Mouse (Mus musculus) stomach, embryonic 14.5 days (tissue): ENCODE data around the gene Ak5. TPM values are rescaled to one million over a fixed set of nuclear protein-coding genes. Genes with fewer than 3 reads are reported as not detected.
"Not testable (repeated sequence)": the region's sequence is repeated elsewhere in the genome, so short reads cannot be mapped to it uniquely, and the experiment has no call there.

Experiments
- ATAC-seq: fragments of 200-750 bp; cut with Nextera tagmentation; 2 replicates; pipeline ENCODE4 v1.8.0; 2017; ENCODE audit warnings: low read depth, moderate TSS enrichment; ENCODE audit not compliant: insufficient number of reproducible peaks, insufficient read depth, low FRiP score
- H3K27ac ChIP-seq: fragments of 300-500 bp; sonication (generic); 2 replicates; pipeline ENCODE4 v1.5.1; 2014; ENCODE audit warnings: mild to moderate bottlenecking, low read length, moderate library complexity, mixed read lengths
- H3K27me3 ChIP-seq: fragments of 300-500 bp; sonication (generic); 2 replicates; pipeline ENCODE4 v1.6.1; 2014; ENCODE audit warnings: low read length, control low read depth, mixed read lengths; ENCODE audit not compliant: control insufficient read depth, insufficient read depth
- H3K36me3 ChIP-seq: fragments of 300-500 bp; sonication (generic); 2 replicates; pipeline ENCODE4 v1.6.1; 2014; ENCODE audit warnings: mild to moderate bottlenecking, control low read depth, low read length, moderate library complexity, mixed read lengths; ENCODE audit not compliant: control insufficient read depth, insufficient read depth
- H3K4me1 ChIP-seq: fragments of 300-500 bp; sonication (generic); 2 replicates; pipeline ENCODE4 v1.6.1; 2014; ENCODE audit warnings: low read length, control low read depth, mixed read lengths; ENCODE audit not compliant: control insufficient read depth, insufficient read depth
- H3K4me2 ChIP-seq: fragments of 300-500 bp; sonication (generic); replicated peaks from 2 replicates; pipeline ENCODE4 v1.6.1; 2014; ENCODE audit warnings: low read depth, low read length, control low read depth
- H3K4me3 ChIP-seq: fragments of 300-500 bp; sonication (generic); 2 replicates; pipeline ENCODE4 v1.5.1; 2014; ENCODE audit warnings: low read depth, low read length, control low read depth
- H3K9ac ChIP-seq: fragments of 300-500 bp; sonication (generic); replicated peaks from 2 replicates; pipeline ENCODE4 v1.6.1; 2014; ENCODE audit warnings: low read depth, mild to moderate bottlenecking, control low read depth, low read length, moderate library complexity, mixed read lengths
- H3K9me3 ChIP-seq: fragments of 300-500 bp; sonication (generic); 2 replicates; pipeline ENCODE4 v1.6.1; 2016; ENCODE audit warnings: low read depth, low read length, control low read depth; ENCODE audit not compliant: control insufficient read depth
- WGBS: fragments of 180-500 bp; shearing (Covaris S2); extraction: QIAGEN DNeasy Blood & Tissue Kit; methylation state at CpG from one replicate; pipeline ENCODE4 v1.1.7; 2014; 5-methylcytosine and 5-hydroxymethylcytosine counted together
- polyA plus RNA-seq: library from polyadenylated mRNA; unstranded; fragments of >200 nt; fragmentation: Nextera tagmentation; extraction: Ambion mirVana; gene quantifications from 2 replicates; pipeline ENCODE4 v1.2.1, GENCODE M21; 2014

Ak5 gene
- polyA plus RNA-seq, 1 experiment from 2014 or later, result 8.1 TPM

- WGBS, result 62% methylated on average over 5 of the region's 5 CpGs
- Histone ChIP-seq H3K4me3 (no peak overlapping the region), H3K9me3 (no peaks in the 10 kb centered on the region), H3K9ac (no peak overlapping the region), H3K27me3 (no peaks in the 10 kb centered on the region), H3K27ac (no peak overlapping the region), H3K4me2 (no peak overlapping the region), H3K36me3 (no peaks in the 10 kb centered on the region), H3K4me1 (no peaks in the 10 kb centered on the region)
- ATAC-seq, result no peak
These were observed 59.1 kb downstream of the Ak5 start for GRCm38 (mm10) chr3:152609076-152609475.

GRCm38 (mm10) chr3:152605849-152606248 lies 62.3 kb downstream of the Ak5 start:
- Histone ChIP-seq H3K4me3 (no peak overlapping the region), H3K27me3 (no peaks in the 10 kb centered on the region), H3K36me3 (no peaks in the 10 kb centered on the region), H3K9me3 (no peaks in the 10 kb centered on the region), H3K4me1 (no peaks in the 10 kb centered on the region), H3K27ac (no peak overlapping the region), H3K9ac (no peak overlapping the region), H3K4me2 (no peak overlapping the region)
- ATAC-seq, result no peak
- WGBS, result 63% methylated on average over 11 of the region's 11 CpGs

GRCm38 (mm10) chr3:152599679-152600078 lies 68.5 kb downstream of the Ak5 start:
- no peak for ATAC-seq
- Histone ChIP-seq H3K27me3 (no peaks in the 10 kb centered on the region), H3K9me3 (no peaks in the 10 kb centered on the region), H3K27ac (no peak overlapping the region), H3K9ac (no peak overlapping the region), H3K4me3 (no peak overlapping the region), H3K4me2 (no peak overlapping the region), H3K4me1 (no peaks in the 10 kb centered on the region), H3K36me3 (no peaks in the 10 kb centered on the region)
- WGBS, result 57% methylated on average over 6 of the region's 6 CpGs

- ATAC-seq, result no peak
- WGBS, result 85% methylated on average over 7 of the region's 7 CpGs
- Histone ChIP-seq H3K4me1 (no peaks in the 10 kb centered on the region), H3K9ac (no peak overlapping the region), H3K27me3 (no peaks in the 10 kb centered on the region), H3K27ac (no peak overlapping the region), H3K4me2 (no peak overlapping the region), H3K4me3 (no peak overlapping the region), H3K9me3 (no peaks in the 10 kb centered on the region), H3K36me3 (no peaks in the 10 kb centered on the region)
These were observed 71.6 kb downstream of the Ak5 start for GRCm38 (mm10) chr3:152596406-152597050.

GRCm38 (mm10) chr3:152592767-152593425 lies 75.3 kb downstream of the Ak5 start:
- no peak for ATAC-seq
- no peak overlapping the region for H3K27ac ChIP-seq
- H3K4me1 ChIP-seq, result no peaks in the 10 kb centered on the region
- H3K4me3 ChIP-seq, result no peak overlapping the region
- H3K36me3 ChIP-seq, result no peaks in the 10 kb centered on the region
- no peaks in the 10 kb centered on the region for H3K27me3 ChIP-seq
- H3K4me2 ChIP-seq, result no peak overlapping the region
- WGBS, result 51% methylated on average over 8 of the region's 8 CpGs
- no peaks in the 10 kb centered on the region for H3K9me3 ChIP-seq
- H3K9ac ChIP-seq, result no peak overlapping the region

- Histone ChIP-seq H3K9ac (no peak overlapping the region), H3K36me3 (no peaks in the 10 kb centered on the region), H3K27me3 (no peaks in the 10 kb centered on the region), H3K4me2 (no peak overlapping the region), H3K9me3 (no peaks in the 10 kb centered on the region), H3K4me3 (no peak overlapping the region), H3K4me1 (no peaks in the 10 kb centered on the region), H3K27ac (no peak overlapping the region)
- ATAC-seq, result no peak
- 30% methylated on average over 7 of the region's 7 CpGs for WGBS
These were observed 77.7 kb downstream of the Ak5 start for GRCm38 (mm10) chr3:152590491-152590890.

GRCm38 (mm10) chr3:152589101-152589500 lies 79.1 kb downstream of the Ak5 start:
- not testable (repeated sequence) for ATAC-seq, H3K27ac ChIP-seq, H3K36me3 ChIP-seq, H3K27me3 ChIP-seq, H3K4me2 ChIP-seq, H3K9me3 ChIP-seq, H3K4me3 ChIP-seq, H3K4me1 ChIP-seq, H3K9ac ChIP-seq
- WGBS, result 77% methylated on average over 3 of the region's 3 CpGs

GRCm38 (mm10) chr3:152587007-152587406 lies 81.2 kb downstream of the Ak5 start:
- Histone ChIP-seq H3K4me3 (no peak overlapping the region), H3K36me3 (no peaks in the 10 kb centered on the region), H3K9ac (no peak overlapping the region), H3K27me3 (no peaks in the 10 kb centered on the region), H3K4me2 (no peak overlapping the region), H3K4me1 (no peaks in the 10 kb centered on the region), H3K9me3 (no peaks in the 10 kb centered on the region), H3K27ac (no peak overlapping the region)
- no peak for ATAC-seq
- 89% methylated on average over 2 of the region's 2 CpGs for WGBS

- no peaks in the 10 kb centered on the region for H3K27me3 ChIP-seq
- H3K36me3 ChIP-seq, result no peaks in the 10 kb centered on the region
- H3K4me2 ChIP-seq, result no peak overlapping the region
- H3K9ac ChIP-seq, result no peak overlapping the region
- no peak for ATAC-seq
- no peak overlapping the region for H3K27ac ChIP-seq
- H3K4me3 ChIP-seq, result no peak overlapping the region
- H3K4me1 ChIP-seq, result no peaks in the 10 kb centered on the region
- WGBS, result 86% methylated on average over 8 of the region's 8 CpGs
- no peaks in the 10 kb centered on the region for H3K9me3 ChIP-seq
These were observed 82.0 kb downstream of the Ak5 start for GRCm38 (mm10) chr3:152586191-152586590.
